Mouse (Mus musculus): ENCODE measurements around the gene Armh1.
"Not testable (repeated sequence)": the region's sequence is repeated elsewhere in the genome, so short reads cannot be mapped to it uniquely, and the experiment has no call there.

Gene Armh1

GRCm38 (mm10) chr4:117220741-117221515 lies 31.0 kb downstream of the Armh1 start:
- DNase-seq (ENCODE audit: low spot score), result no peak

GRCm38 (mm10) chr4:117218517-117219219 lies 33.3 kb downstream of the Armh1 start:
- no peak for DNase-seq (ENCODE audit: low spot score)

GRCm38 (mm10) chr4:117217029-117217428 lies 34.9 kb downstream of the Armh1 start:
- DNase-seq (ENCODE audit: low spot score), result no peak

GRCm38 (mm10) chr4:117214250-117214649 lies 37.7 kb downstream of the Armh1 start:
- DNase-seq (ENCODE audit: low spot score), result no peak

GRCm38 (mm10) chr4:117210147-117211074 lies 41.5 kb downstream of the Armh1 start:
- peak; percentile 60 for DNase-seq (ENCODE audit: low spot score)

- no peak for DNase-seq (ENCODE audit: low spot score)
These were observed 42.3 kb downstream of the Armh1 start for GRCm38 (mm10) chr4:117209592-117209991.

- no peak for DNase-seq (ENCODE audit: low spot score)
These were observed 49.0 kb downstream of the Armh1 start for GRCm38 (mm10) chr4:117202992-117203354.

- no peak for DNase-seq (ENCODE audit: low spot score)
These were observed 49.6 kb downstream of the Armh1 start for GRCm38 (mm10) chr4:117202046-117202991.

GRCm38 (mm10) chr4:117191804-117192203 lies 60.1 kb downstream of the Armh1 start:
- DNase-seq (ENCODE audit: low spot score), result no peak

GRCm38 (mm10) chr4:117190660-117191059 lies 61.3 kb downstream of the Armh1 start:
- DNase-seq (ENCODE audit: low spot score), result no peak

- no peak for DNase-seq (ENCODE audit: low spot score)
These were observed 61.9 kb downstream of the Armh1 start for GRCm38 (mm10) chr4:117189856-117190543.

- DNase-seq (ENCODE audit: low spot score), result peak; percentile 51
These were observed 62.5 kb downstream of the Armh1 start for GRCm38 (mm10) chr4:117189382-117189855.

GRCm38 (mm10) chr4:117188969-117189368 lies 63.0 kb downstream of the Armh1 start:
- DNase-seq (ENCODE audit: low spot score), result no peak

GRCm38 (mm10) chr4:117182759-117183096 lies 69.2 kb downstream of the Armh1 start:
- DNase-seq (ENCODE audit: low spot score), result not testable (repeated sequence)

GRCm38 (mm10) chr4:117181863-117182758 lies 69.8 kb downstream of the Armh1 start, which contains the start of gene Kif2c:
TSS of gene Kif2c (minus strand) at chr4:117182639.
- DNase-seq (ENCODE audit: low spot score), result peak; percentile 76

GRCm38 (mm10) chr4:117169936-117170335 lies 82.0 kb downstream of the Armh1 start:
- DNase-seq (ENCODE audit: low spot score), result no peak
